Mouse (Mus musculus) embryonic facial prominence, embryonic 12.5 days (tissue): ENCODE results near the gene Cbwd1. TPM values are rescaled to one million over a fixed set of nuclear protein-coding genes. Genes with fewer than 3 reads are reported as not detected.

ENCODE experiments used
- ATAC-seq: fragments of 200-750 bp; cut with Nextera tagmentation; 2 replicates; pipeline ENCODE4 v1.8.0; 2017; ENCODE audit not compliant: insufficient number of reproducible peaks, insufficient read depth, low FRiP score, low TSS enrichment
- H3K27ac ChIP-seq: fragments of 300-500 bp; sonication (generic); 2 replicates; pipeline ENCODE4 v1.5.1; 2016; ENCODE audit warnings: mild to moderate bottlenecking
- H3K27me3 ChIP-seq: fragments of 300-500 bp; sonication (generic); 2 replicates; pipeline ENCODE4 v1.6.1; 2016; ENCODE audit warnings: mild to moderate bottlenecking, moderate library complexity
- H3K36me3 ChIP-seq: fragments of 300-500 bp; sonication (generic); 2 replicates; pipeline ENCODE4 v1.6.1; 2016; ENCODE audit warnings: mild to moderate bottlenecking
- H3K4me1 ChIP-seq: fragments of 300-500 bp; sonication (generic); 2 replicates; pipeline ENCODE4 v1.6.1; 2016
- H3K4me2 ChIP-seq: fragments of 300-500 bp; sonication (generic); replicated peaks from 2 replicates; pipeline ENCODE4 v1.6.1; 2016; ENCODE audit warnings: mild to moderate bottlenecking, moderate library complexity
- H3K4me3 ChIP-seq: fragments of 300-500 bp; sonication (generic); 2 replicates; pipeline ENCODE4 v1.5.1; 2016; ENCODE audit warnings: mild to moderate bottlenecking
- H3K9ac ChIP-seq: fragments of 300-500 bp; sonication (generic); 2 replicates; pipeline ENCODE4 v1.6.1; 2016; ENCODE audit warnings: mild to moderate bottlenecking, moderate library complexity
- H3K9me3 ChIP-seq: fragments of 300-500 bp; sonication (generic); 2 replicates; pipeline ENCODE4 v1.6.1; 2016; ENCODE audit warnings: mild to moderate bottlenecking, moderate library complexity
- WGBS: fragments of 180-500 bp; shearing (Covaris S2); methylation state at CpG from one replicate; pipeline ENCODE4 v1.1.7; 2016; 5-methylcytosine and 5-hydroxymethylcytosine counted together
- polyA plus RNA-seq: library from polyadenylated mRNA; unstranded; fragments of >200 nt; fragmentation: Nextera tagmentation; extraction: Ambion mirVana; gene quantifications from 2 replicates; pipeline ENCODE4 v1.2.1, GENCODE M21; 2016

Gene Cbwd1
- polyA plus RNA-seq, 1 experiment from 2014 or later = 22.5 TPM

GRCm38 (mm10) chr19:24993526-24993925, 32.1 kb upstream of the Cbwd1 start:
- H3K36me3 ChIP-seq = no peaks in the 10 kb centered on the region

GRCm38 (mm10) chr19:24990138-24990822, 28.9 kb upstream of the Cbwd1 start:
- no peak for ATAC-seq
- 67% methylated on average over 7 of the region's 7 CpGs for WGBS

More at GRCm38 (mm10) chr19:24993526-24993925, 32.1 kb upstream of the Cbwd1 start:
- no peak overlapping the region for H3K9ac ChIP-seq
- no peaks in the 10 kb centered on the region for H3K4me1 ChIP-seq
- H3K9me3 ChIP-seq = no peaks in the 10 kb centered on the region
- H3K27ac ChIP-seq = no peak overlapping the region
- H3K4me3 ChIP-seq = no peak overlapping the region
- ATAC-seq = no peak
- H3K27me3 ChIP-seq = peaks cover 16% of the 10 kb centered on the region
- no peak overlapping the region for H3K4me2 ChIP-seq
- 69% methylated on average over 6 of the region's 6 CpGs for WGBS

GRCm38 (mm10) chr19:24988831-24989230, 27.4 kb upstream of the Cbwd1 start:
- ATAC-seq = no peak
- H3K9me3 ChIP-seq = no peaks in the 10 kb centered on the region
- H3K27ac ChIP-seq = no peak overlapping the region

More at GRCm38 (mm10) chr19:24990138-24990822, 28.9 kb upstream of the Cbwd1 start:
- H3K27ac ChIP-seq = no peak overlapping the region
- no peaks in the 10 kb centered on the region for H3K4me1 ChIP-seq
- H3K36me3 ChIP-seq = no peaks in the 10 kb centered on the region
- no peak overlapping the region for H3K4me3 ChIP-seq
- H3K9ac ChIP-seq = no peak overlapping the region
- no peak overlapping the region for H3K4me2 ChIP-seq
- H3K9me3 ChIP-seq = no peaks in the 10 kb centered on the region
- no peaks in the 10 kb centered on the region; the same call in 1 of the 2 replicates for H3K27me3 ChIP-seq

GRCm38 (mm10) chr19:24987355-24987754, 25.9 kb upstream of the Cbwd1 start:
- no peak overlapping the region for H3K4me3 ChIP-seq
- no peak for ATAC-seq
- H3K36me3 ChIP-seq = no peaks in the 10 kb centered on the region
- H3K27ac ChIP-seq = no peak overlapping the region
- no peaks in the 10 kb centered on the region for H3K27me3 ChIP-seq
- H3K9ac ChIP-seq = no peak overlapping the region
- H3K9me3 ChIP-seq = no peaks in the 10 kb centered on the region
- no peak overlapping the region for H3K4me2 ChIP-seq
- 62% methylated on average over 4 of the region's 4 CpGs for WGBS
- H3K4me1 ChIP-seq = no peaks in the 10 kb centered on the region

More at GRCm38 (mm10) chr19:24988831-24989230, 27.4 kb upstream of the Cbwd1 start:
- WGBS = 70% methylated on average over 5 of the region's 5 CpGs
- no peaks in the 10 kb centered on the region; the same call in 1 of the 2 replicates for H3K27me3 ChIP-seq
- H3K4me3 ChIP-seq = no peak overlapping the region
- H3K4me1 ChIP-seq = no peaks in the 10 kb centered on the region
- H3K9ac ChIP-seq = no peak overlapping the region
- no peaks in the 10 kb centered on the region for H3K36me3 ChIP-seq
- no peak overlapping the region for H3K4me2 ChIP-seq

- ATAC-seq = no peak
- Histone ChIP-seq H3K36me3 (no peaks in the 10 kb centered on the region), H3K4me1 (no peaks in the 10 kb centered on the region), H3K4me2 (no peak overlapping the region), H3K4me3 (no peak overlapping the region), H3K9ac (no peak overlapping the region), H3K27me3 (no peaks in the 10 kb centered on the region), H3K27ac (no peak overlapping the region), H3K9me3 (no peaks in the 10 kb centered on the region)
- 88% methylated on average over 2 of the region's 2 CpGs for WGBS
Measured at GRCm38 (mm10) chr19:24985045-24985444, 23.6 kb upstream of the Cbwd1 start.

- 81% methylated on average over 7 of the region's 7 CpGs for WGBS
- no peaks in the 10 kb centered on the region for H3K36me3 ChIP-seq
- no peaks in the 10 kb centered on the region for H3K4me1 ChIP-seq
- H3K9ac ChIP-seq = no peak overlapping the region
- no peak for ATAC-seq
- H3K4me3 ChIP-seq = no peak overlapping the region
- no peaks in the 10 kb centered on the region for H3K9me3 ChIP-seq
- H3K27ac ChIP-seq = no peak overlapping the region
- no peaks in the 10 kb centered on the region for H3K27me3 ChIP-seq
- H3K4me2 ChIP-seq = no peak overlapping the region
Measured at GRCm38 (mm10) chr19:24983857-24984498, 22.6 kb upstream of the Cbwd1 start.

GRCm38 (mm10) chr19:24983050-24983449, 21.6 kb upstream of the Cbwd1 start:
- Histone ChIP-seq H3K4me1 (no peaks in the 10 kb centered on the region), H3K4me3 (no peak overlapping the region), H3K9ac (no peak overlapping the region), H3K4me2 (no peak overlapping the region), H3K27ac (no peak overlapping the region), H3K36me3 (no peaks in the 10 kb centered on the region), H3K27me3 (no peaks in the 10 kb centered on the region), H3K9me3 (no peaks in the 10 kb centered on the region)
- 76% methylated on average over 4 of the region's 4 CpGs for WGBS
- no peak for ATAC-seq

- Histone ChIP-seq H3K36me3 (no peaks in the 10 kb centered on the region), H3K4me2 (no peak overlapping the region), H3K9me3 (no peaks in the 10 kb centered on the region), H3K27ac (no peak overlapping the region), H3K27me3 (no peaks in the 10 kb centered on the region), H3K4me3 (no peak overlapping the region), H3K9ac (no peak overlapping the region), H3K4me1 (no peaks in the 10 kb centered on the region)
- ATAC-seq = no peak
- WGBS = 70% methylated on average over 8 of the region's 8 CpGs
Measured at GRCm38 (mm10) chr19:24981294-24981693, 19.9 kb upstream of the Cbwd1 start.

- H3K27me3 ChIP-seq = no peaks in the 10 kb centered on the region
- H3K9me3 ChIP-seq = no peaks in the 10 kb centered on the region
- no peak overlapping the region for H3K4me2 ChIP-seq
- no peak overlapping the region for H3K27ac ChIP-seq
- H3K4me3 ChIP-seq = no peak overlapping the region
- WGBS = 90% methylated on average over 10 of the region's 10 CpGs
- no peak overlapping the region for H3K9ac ChIP-seq
- no peaks in the 10 kb centered on the region for H3K36me3 ChIP-seq
- no peaks in the 10 kb centered on the region for H3K4me1 ChIP-seq
- ATAC-seq = no peak
Measured at GRCm38 (mm10) chr19:24978852-24979842, 17.7 kb upstream of the Cbwd1 start.

GRCm38 (mm10) chr19:24977991-24978390, 16.6 kb upstream of the Cbwd1 start:
- no peak overlapping the region for H3K9ac ChIP-seq
- H3K9me3 ChIP-seq = no peaks in the 10 kb centered on the region
- H3K4me2 ChIP-seq = no peak overlapping the region
- no peak overlapping the region for H3K27ac ChIP-seq
- H3K4me1 ChIP-seq = no peaks in the 10 kb centered on the region
- no peaks in the 10 kb centered on the region for H3K36me3 ChIP-seq
- ATAC-seq = no peak
- WGBS = 79% methylated on average over 11 of the region's 11 CpGs
- H3K27me3 ChIP-seq = no peaks in the 10 kb centered on the region
- no peak overlapping the region for H3K4me3 ChIP-seq

GRCm38 (mm10) chr19:24972701-24973390, 11.4 kb upstream of the Cbwd1 start:
- Histone ChIP-seq H3K27me3 (no peaks in the 10 kb centered on the region), H3K4me2 (no peak overlapping the region), H3K4me1 (no peaks in the 10 kb centered on the region), H3K4me3 (no peak overlapping the region), H3K27ac (no peak overlapping the region), H3K9me3 (no peaks in the 10 kb centered on the region), H3K9ac (no peak overlapping the region), H3K36me3 (no peaks in the 10 kb centered on the region)
- ATAC-seq = no peak
- 82% methylated on average over 3 of the region's 3 CpGs for WGBS
